Mouse (Mus musculus) heart, adult 18-20 months (tissue): ENCODE measurements around the gene Prpf3. TPM values are rescaled to one million over a fixed set of nuclear protein-coding genes. Genes with fewer than 3 reads are reported as not detected.
A peak's percentile ranks its signal among the peaks of the same experiment; 100 is the strongest.
"Not testable (repeated sequence)": the region's sequence is repeated elsewhere in the genome, so short reads cannot be mapped to it uniquely, and the experiment has no call there.

Source experiments
- DNase-seq, 2 experiments: peaks; one replicate each; pipeline ENCODE4 v3.0.0; 2021 to 2022; ENCODE audit warnings: mixed read lengths in 1 of 2
- total RNA-seq, 2 experiments: library from RNA; stranded (reverse); gene quantifications; 2 replicates each; pipeline ENCODE4 v1.2.3; 2021

Prpf3 gene
- total RNA-seq, 2 experiments from 2014 or later, result 20.5 to 22.9 TPM

- no peak for DNase-seq
Observed at GRCm38 (mm10) chr3:95820046-95821010, 35.4 kb downstream of the Prpf3 start.

GRCm38 (mm10) chr3:95819351-95819985 lies 36.2 kb downstream of the Prpf3 start:
- peak; percentile 100 for DNase-seq

- DNase-seq, result peak; percentile 83 to 88
Observed at GRCm38 (mm10) chr3:95818571-95819288, 37.0 kb downstream of the Prpf3 start, which contains the start of gene Rprd2. Gene Rprd2, minus strand, starts transcription at chr3:95818863.

GRCm38 (mm10) chr3:95818026-95818511 lies 37.6 kb downstream of the Prpf3 start:
- peak; percentile 58 to 75 for DNase-seq

DNA sequence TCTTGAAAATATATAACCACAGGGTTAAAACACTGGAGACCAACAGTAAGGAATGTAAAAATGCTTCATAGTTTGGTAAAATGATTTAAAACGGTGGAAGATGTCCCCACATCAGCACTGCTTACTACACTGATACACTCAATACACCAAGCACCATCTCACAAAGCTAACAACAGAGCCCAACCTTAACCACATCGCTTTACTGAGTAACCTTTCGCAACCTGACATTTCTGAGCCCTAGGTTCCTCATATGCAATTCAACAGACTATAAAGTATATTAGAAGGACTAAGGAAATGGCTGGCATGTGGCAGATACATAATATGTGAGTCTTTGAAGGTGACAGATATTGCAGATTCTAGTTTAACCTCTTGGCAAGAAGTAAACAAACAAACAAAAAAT lies 39.0 kb downstream of the Prpf3 start:
- no peak for DNase-seq

GRCm38 (mm10) chr3:95808384-95808783 lies 47.3 kb downstream of the Prpf3 start:
- no peak for DNase-seq

DNA sequence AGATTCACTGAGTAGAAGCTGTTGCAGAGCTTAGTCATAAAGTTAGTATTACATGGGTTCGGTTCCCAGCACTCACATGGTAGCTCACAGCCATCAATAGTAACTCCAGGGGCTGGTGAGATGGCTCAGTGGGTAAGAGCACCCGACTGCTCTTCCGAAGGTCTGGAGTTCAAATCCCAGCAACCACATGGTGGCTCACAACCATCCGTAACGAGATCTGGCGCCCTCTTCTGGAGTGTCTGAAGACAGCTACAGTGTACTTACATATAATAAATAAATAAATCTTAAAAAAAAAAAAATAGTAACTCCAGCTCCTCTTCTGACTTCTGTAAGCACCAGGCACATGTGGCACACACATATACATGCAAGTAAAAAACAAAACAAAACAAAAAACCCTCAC lies 48.1 kb downstream of the Prpf3 start:
- not testable (repeated sequence) for DNase-seq

GRCm38 (mm10) chr3:95806677-95807076 lies 49.0 kb downstream of the Prpf3 start:
- DNase-seq, result no peak

- no peak for DNase-seq
Observed at GRCm38 (mm10) chr3:95803851-95804250, 51.8 kb downstream of the Prpf3 start.

DNA sequence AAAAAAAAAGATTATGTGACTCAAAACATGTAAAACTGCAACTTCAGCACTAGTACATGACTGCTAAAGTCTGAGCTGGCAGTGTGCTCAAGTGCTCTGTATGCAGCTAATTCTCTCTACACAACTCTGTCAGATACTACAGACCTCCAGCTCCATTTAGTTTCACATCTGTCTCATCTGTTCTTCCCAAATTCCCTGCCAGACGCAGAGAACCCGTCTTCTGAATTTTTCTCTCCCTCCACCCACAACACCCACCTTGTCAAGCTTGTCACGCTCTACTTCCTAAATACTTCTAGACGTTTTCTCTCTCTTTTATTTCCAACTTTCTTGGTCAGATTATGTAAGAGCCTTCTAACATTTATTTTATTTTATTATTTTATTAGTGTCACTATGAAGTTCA lies 56.9 kb downstream of the Prpf3 start:
- no peak for DNase-seq

DNA sequence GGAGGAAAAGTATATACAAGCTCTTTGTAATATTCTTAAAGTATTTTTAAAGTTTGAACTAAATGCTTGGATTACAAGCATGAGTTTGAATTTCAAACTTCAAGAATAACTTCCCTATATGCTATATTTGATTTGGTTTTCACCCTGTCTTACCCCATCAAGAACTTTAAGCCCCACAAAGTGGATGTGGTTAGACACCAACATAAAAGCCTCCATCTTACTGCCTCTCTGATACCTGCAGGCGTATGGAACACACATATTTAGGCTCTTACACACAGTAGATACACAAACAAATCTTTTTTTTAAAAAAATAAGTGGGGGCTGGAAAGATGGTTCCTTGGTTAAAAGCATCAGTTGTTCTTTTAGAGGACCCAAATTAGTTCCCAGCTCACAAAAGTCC lies 61.4 kb downstream of the Prpf3 start:
- DNase-seq, result no peak

DNA sequence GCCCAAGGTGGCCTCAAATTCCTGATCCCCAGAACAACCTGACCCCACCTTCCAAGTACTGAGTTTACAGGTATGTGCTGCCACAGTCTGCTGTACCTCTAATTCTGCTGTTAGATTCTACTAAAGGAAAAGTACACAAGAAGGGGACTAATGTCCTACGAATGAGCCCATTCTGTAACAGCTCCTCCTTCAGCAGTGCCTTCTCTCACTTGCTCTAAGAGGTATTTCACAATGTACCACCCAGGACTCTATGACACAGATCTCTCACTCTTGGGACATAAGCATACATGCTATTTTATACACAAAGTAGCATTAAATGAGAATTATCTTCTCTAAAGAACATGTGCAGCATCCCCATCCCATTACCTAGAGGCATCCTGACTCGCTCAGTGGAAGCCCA lies 62.0 kb downstream of the Prpf3 start:
- no peak for DNase-seq

DNA sequence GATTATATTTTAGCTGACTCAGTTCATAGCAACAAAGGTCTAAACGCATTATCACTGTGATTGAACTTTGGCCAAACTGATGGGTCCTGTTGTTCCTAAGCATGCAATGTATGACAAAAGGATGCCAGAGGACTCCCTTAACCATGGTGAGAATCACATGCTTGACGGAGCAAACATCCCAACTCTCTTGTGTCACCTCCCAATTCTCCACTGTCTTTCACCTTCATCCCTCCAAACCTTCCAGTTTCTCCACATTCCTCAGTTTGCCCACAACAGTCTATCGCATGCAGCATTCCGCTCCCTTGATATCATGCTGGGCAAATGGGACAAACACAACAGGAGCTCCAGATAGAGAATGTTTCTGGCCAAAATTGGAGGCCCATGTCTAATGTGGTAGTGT lies 70.2 kb downstream of the Prpf3 start:
- DNase-seq, result no peak

Other genes starting within 250 kb of the Prpf3 start
- 10 to 100 TPM; 74.3 to 75.2 TPM for gene Ensa, start 230.9 kb downstream of the Prpf3 start, total RNA-seq
- gene Mcl1, start 197.1 kb downstream of the Prpf3 start, total RNA-seq, result 100 to 1,000 TPM; 159 to 167 TPM
- 10 to 100 TPM; 39.1 to 40.6 TPM for gene Adamtsl4, start 168.0 kb downstream of the Prpf3 start, total RNA-seq
- 10 to 100 TPM; 46.4 to 52.7 TPM for gene Ecm1, start 116.3 kb downstream of the Prpf3 start, total RNA-seq
- gene Tars2, start 95.7 kb downstream of the Prpf3 start, total RNA-seq, result 10 to 100 TPM; 44.4 to 49.4 TPM
- gene Rprd2, start 37.0 kb downstream of the Prpf3 start, total RNA-seq, result 10 to 100 TPM; 42.5 to 44.6 TPM
- gene Mrps21, start 15.6 kb upstream of the Prpf3 start, total RNA-seq, result 100 to 1,000 TPM; 323 to 346 TPM
- 1 to 10 TPM; 5.9 TPM for gene Ciart, start 26.4 kb upstream of the Prpf3 start, total RNA-seq
- gene BC028528, start 36.1 kb upstream of the Prpf3 start, total RNA-seq, result 1 to 10 TPM; 7.6 to 9.6 TPM
- 100 to 1,000 TPM; 109 to 125 TPM for gene Aph1a, start 38.1 kb upstream of the Prpf3 start, total RNA-seq
- 100 to 1,000 TPM; 137 to 170 TPM for gene Car14, start 48.8 kb upstream of the Prpf3 start, total RNA-seq
- 10 to 100 TPM; 87.2 to 89.3 TPM for gene Anp32e, start 73.4 kb upstream of the Prpf3 start, total RNA-seq
- gene Plekho1, start 140.1 kb upstream of the Prpf3 start, total RNA-seq, result 10 to 100 TPM; 64.7 to 68.2 TPM
- gene Vps45, start 202.6 kb upstream of the Prpf3 start, total RNA-seq, result 10 to 100 TPM; 22.5 to 27.1 TPM
- 10 to 100 TPM; 50.3 to 57.4 TPM for gene Otud7b, start 248.6 kb upstream of the Prpf3 start, total RNA-seq